Mouse (Mus musculus) stomach, embryonic 14.5 days (tissue): ENCODE measurements around the gene Vapb. TPM values are rescaled to one million over a fixed set of nuclear protein-coding genes. Genes with fewer than 3 reads are reported as not detected.
A peak's percentile ranks its signal among the peaks of the same experiment; 100 is the strongest.

Experiments used
- ATAC-seq: fragments of 200-750 bp; cut with Nextera tagmentation; 2 replicates; pipeline ENCODE4 v1.8.0; 2017; ENCODE audit warnings: low read depth, moderate TSS enrichment; ENCODE audit not compliant: insufficient number of reproducible peaks, insufficient read depth, low FRiP score
- H3K27ac ChIP-seq: fragments of 300-500 bp; sonication (generic); 2 replicates; pipeline ENCODE4 v1.5.1; 2014; ENCODE audit warnings: mild to moderate bottlenecking, low read length, moderate library complexity, mixed read lengths
- H3K27me3 ChIP-seq: fragments of 300-500 bp; sonication (generic); 2 replicates; pipeline ENCODE4 v1.6.1; 2014; ENCODE audit warnings: low read length, control low read depth, mixed read lengths; ENCODE audit not compliant: control insufficient read depth, insufficient read depth
- H3K36me3 ChIP-seq: fragments of 300-500 bp; sonication (generic); 2 replicates; pipeline ENCODE4 v1.6.1; 2014; ENCODE audit warnings: mild to moderate bottlenecking, control low read depth, low read length, moderate library complexity, mixed read lengths; ENCODE audit not compliant: control insufficient read depth, insufficient read depth
- H3K4me1 ChIP-seq: fragments of 300-500 bp; sonication (generic); 2 replicates; pipeline ENCODE4 v1.6.1; 2014; ENCODE audit warnings: low read length, control low read depth, mixed read lengths; ENCODE audit not compliant: control insufficient read depth, insufficient read depth
- H3K4me2 ChIP-seq: fragments of 300-500 bp; sonication (generic); replicated peaks from 2 replicates; pipeline ENCODE4 v1.6.1; 2014; ENCODE audit warnings: low read depth, low read length, control low read depth
- H3K4me3 ChIP-seq: fragments of 300-500 bp; sonication (generic); 2 replicates; pipeline ENCODE4 v1.5.1; 2014; ENCODE audit warnings: low read depth, low read length, control low read depth
- H3K9ac ChIP-seq: fragments of 300-500 bp; sonication (generic); replicated peaks from 2 replicates; pipeline ENCODE4 v1.6.1; 2014; ENCODE audit warnings: low read depth, mild to moderate bottlenecking, control low read depth, low read length, moderate library complexity, mixed read lengths
- H3K9me3 ChIP-seq: fragments of 300-500 bp; sonication (generic); 2 replicates; pipeline ENCODE4 v1.6.1; 2016; ENCODE audit warnings: low read depth, low read length, control low read depth; ENCODE audit not compliant: control insufficient read depth
- WGBS: fragments of 180-500 bp; shearing (Covaris S2); extraction: QIAGEN DNeasy Blood & Tissue Kit; methylation state at CpG from one replicate; pipeline ENCODE4 v1.1.7; 2014; 5-methylcytosine and 5-hydroxymethylcytosine counted together
- polyA plus RNA-seq: library from polyadenylated mRNA; unstranded; fragments of >200 nt; fragmentation: Nextera tagmentation; extraction: Ambion mirVana; gene quantifications from 2 replicates; pipeline ENCODE4 v1.2.1, GENCODE M21; 2014

Vapb gene
- polyA plus RNA-seq: 11.1 and 13.4 TPM in 2 replicates

GRCm38 (mm10) chr2:173737222-173737989 lies at the start of gene Vapb:
Vapb (plus strand) TSS chr2:173737511.
- Histone ChIP-seq H3K36me3 (no peaks in the 10 kb centered on the region), H3K9ac (peak within 1 kb of the TSS; percentile 50), H3K27me3 (no peaks in the 10 kb centered on the region), H3K4me2 (peak within 1 kb of the TSS; percentile 77), H3K9me3 (no peaks in the 10 kb centered on the region), H3K4me1 (peaks cover 20% of the 10 kb centered on the region), H3K4me3 (peak within 1 kb of the TSS; percentile 49), H3K27ac (no peak within 1 kb of the TSS)
- ATAC-seq: peak; percentile 99
- WGBS: under 1% methylated on average over 68 of the region's 70 CpGs

GRCm38 (mm10) chr2:173689835-173690234 lies 47.5 kb upstream of the Vapb start:
- Histone ChIP-seq H3K27ac (no peak overlapping the region), H3K4me2 (no peak overlapping the region), H3K4me1 (0 out of 2 replicates have a peak, but pooled peaks cover 2% of the 10 kb centered on the region), H3K4me3 (no peak overlapping the region), H3K9me3 (no peaks in the 10 kb centered on the region), H3K27me3 (no peaks in the 10 kb centered on the region), H3K9ac (no peak overlapping the region), H3K36me3 (peaks cover 20% of the 10 kb centered on the region)
- ATAC-seq: no peak

GRCm38 (mm10) chr2:173691748-173692147 lies 45.6 kb upstream of the Vapb start:
- no peak overlapping the region for H3K4me2 ChIP-seq
- no peaks in the 10 kb centered on the region for H3K27me3 ChIP-seq
- no peak; the same call in 1 of the 2 replicates for ATAC-seq
- H3K4me1 ChIP-seq: no peaks in the 10 kb centered on the region
- no peak overlapping the region for H3K9ac ChIP-seq
- no peak overlapping the region for H3K27ac ChIP-seq
- peaks cover 34% of the 10 kb centered on the region for H3K36me3 ChIP-seq
- H3K4me3 ChIP-seq: no peak overlapping the region
- H3K9me3 ChIP-seq: no peaks in the 10 kb centered on the region
- 75% methylated on average over 6 of the region's 6 CpGs for WGBS

- Histone ChIP-seq H3K4me2 (no peak overlapping the region), H3K4me1 (no peaks in the 10 kb centered on the region), H3K27ac (no peak overlapping the region), H3K9me3 (no peaks in the 10 kb centered on the region), H3K9ac (no peak overlapping the region), H3K4me3 (no peak overlapping the region), H3K27me3 (no peaks in the 10 kb centered on the region), H3K36me3 (peaks cover 43% of the 10 kb centered on the region)
- 90% methylated on average over 2 of the region's 2 CpGs for WGBS
- ATAC-seq: no peak
These were observed 44.6 kb upstream of the Vapb start for GRCm38 (mm10) chr2:173692693-173693092.

- peaks cover 54% of the 10 kb centered on the region for H3K36me3 ChIP-seq
- H3K27ac ChIP-seq: no peak overlapping the region
- H3K4me2 ChIP-seq: no peak overlapping the region
- 81% methylated on average over 3 of the region's 3 CpGs for WGBS
- no peak overlapping the region for H3K9ac ChIP-seq
- peaks cover 9% of the 10 kb centered on the region for H3K4me1 ChIP-seq
- H3K9me3 ChIP-seq: no peaks in the 10 kb centered on the region
- no peak for ATAC-seq
- H3K27me3 ChIP-seq: no peaks in the 10 kb centered on the region
- H3K4me3 ChIP-seq: no peak overlapping the region
These were observed 38.5 kb upstream of the Vapb start for GRCm38 (mm10) chr2:173698850-173699249.

GRCm38 (mm10) chr2:173702096-173702866 lies 35.0 kb upstream of the Vapb start:
- peak overlapping the region; percentile 68; the same call in 1 of the 2 replicates for H3K27ac ChIP-seq
- H3K4me1 ChIP-seq: peaks cover 9% of the 10 kb centered on the region
- H3K36me3 ChIP-seq: peaks cover 35% of the 10 kb centered on the region
- no peaks in the 10 kb centered on the region for H3K27me3 ChIP-seq
- no peak for ATAC-seq
- H3K9ac ChIP-seq: no peak overlapping the region
- 55% methylated on average over 16 of the region's 16 CpGs for WGBS
- H3K4me3 ChIP-seq: no peak overlapping the region
- no peaks in the 10 kb centered on the region for H3K9me3 ChIP-seq
- no peak overlapping the region for H3K4me2 ChIP-seq

GRCm38 (mm10) chr2:173702867-173703237 lies 34.5 kb upstream of the Vapb start:
- 84% methylated on average over 12 of the region's 12 CpGs for WGBS
- H3K27ac ChIP-seq: peak overlapping the region; percentile 33; the same call in 1 of the 2 replicates

GRCm38 (mm10) chr2:173705827-173706551 lies 31.3 kb upstream of the Vapb start:
- H3K9ac ChIP-seq: no peak overlapping the region
- no peak for ATAC-seq

More at GRCm38 (mm10) chr2:173702867-173703237, 34.5 kb upstream of the Vapb start:
- Histone ChIP-seq H3K36me3 (peaks cover 29% of the 10 kb centered on the region), H3K4me3 (no peak overlapping the region), H3K9ac (no peak overlapping the region), H3K4me1 (peaks cover 9% of the 10 kb centered on the region), H3K9me3 (no peaks in the 10 kb centered on the region), H3K4me2 (no peak overlapping the region), H3K27me3 (no peaks in the 10 kb centered on the region)
- no peak for ATAC-seq

More at GRCm38 (mm10) chr2:173705827-173706551, 31.3 kb upstream of the Vapb start:
- no peak overlapping the region for H3K4me2 ChIP-seq
- peaks cover 9% of the 10 kb centered on the region for H3K4me1 ChIP-seq
- H3K9me3 ChIP-seq: no peaks in the 10 kb centered on the region
- H3K27ac ChIP-seq: no peak overlapping the region
- no peaks in the 10 kb centered on the region for H3K27me3 ChIP-seq
- WGBS: 80% methylated on average over 15 of the region's 15 CpGs
- H3K36me3 ChIP-seq: peaks cover 10% of the 10 kb centered on the region
- H3K4me3 ChIP-seq: no peak overlapping the region
